Mouse (Mus musculus) CH12.LX (cell line): ENCODE data around the gene Pdilt. TPM values are rescaled to one million over a fixed set of nuclear protein-coding genes. Genes with fewer than 3 reads are reported as not detected.

ENCODE experiments used
- DNase-seq: peaks from one replicate; pipeline ENCODE4 v3.0.0-alpha.2; 2013; ENCODE audit errors: extremely low read depth
- H3K27ac ChIP-seq: 2 replicates; pipeline ENCODE4 v1.5.1; 2012; ENCODE audit warnings: low read depth, mild to moderate bottlenecking, control low read depth, moderate library complexity; ENCODE audit not compliant: insufficient read depth
- H3K27me3 ChIP-seq: replicated peaks from 2 replicates; pipeline ENCODE3; 2012; ENCODE audit warnings: inconsistent platforms
- H3K36me3 ChIP-seq, 2 experiments: replicated peaks in 1 of 2; 2 replicates each; pipeline versions ENCODE3 to v1.6.1; 2012; ENCODE audit warnings: inconsistent platforms in 1 of 2, low read length in 1 of 2, mild to moderate bottlenecking in 1 of 2, mixed read lengths in 1 of 2, moderate library complexity in 1 of 2; ENCODE audit not compliant: control insufficient read depth in 1 of 2, insufficient read depth in 1 of 2
- H3K4me1 ChIP-seq, 2 experiments: 2 replicates each; pipeline ENCODE4 v1.6.1; 2012; ENCODE audit warnings: inconsistent platforms in 1 of 2, moderate library complexity in 1 of 2; ENCODE audit not compliant: insufficient read depth in 2 of 2, control insufficient read depth in 1 of 2
- H3K4me2 ChIP-seq: 2 replicates; pipeline ENCODE4 v1.6.1; 2012; ENCODE audit warnings: low read depth, mild to moderate bottlenecking, control low read depth; ENCODE audit not compliant: poor library complexity, insufficient read depth, severe bottlenecking
- H3K4me3 ChIP-seq, 3 experiments: fragments of 150-350 bp in 1 of 3; sonication (generic) in 1 of 3; replicated peaks in 1 of 3; 2 replicates each; pipeline versions ENCODE3 to v1.5.1; 2011 to 2012; ENCODE audit warnings: low read depth in 2 of 3, low read length in 2 of 3, mild to moderate bottlenecking in 2 of 3, moderate library complexity in 2 of 3, control low read depth in 1 of 3, improper control_type of control experiment in 1 of 3, inconsistent platforms in 1 of 3, mixed read lengths in 1 of 3; ENCODE audit not compliant: poor library complexity in 1 of 3
- H3K79me2 ChIP-seq: replicated peaks from 2 replicates; pipeline ENCODE4 v1.6.1; 2012; ENCODE audit warnings: mild to moderate bottlenecking, moderate library complexity; ENCODE audit not compliant: control insufficient read depth, poor library complexity, insufficient read depth, severe bottlenecking; ENCODE audit errors: extremely low read depth
- H3K9ac ChIP-seq: 2 replicates; pipeline ENCODE4 v1.6.1; 2012; ENCODE audit warnings: low read depth, mild to moderate bottlenecking, control low read depth, moderate library complexity; ENCODE audit not compliant: insufficient read depth
- H3K9me3 ChIP-seq: replicated peaks from 2 replicates; pipeline ENCODE3; 2012; ENCODE audit warnings: low read length, inconsistent platforms, mixed read lengths
- BHLHE40 ChIP-seq: IDR thresholded peaks from 2 replicates; pipeline ENCODE4 v1.6.1; 2011; ENCODE audit warnings: mild to moderate bottlenecking, low read depth, low read length, improper control_type of control experiment
- CTCF ChIP-seq, 2 experiments: IDR thresholded peaks in 1 of 2; conservative IDR thresholded peaks in 1 of 2; 2 replicates each; pipeline ENCODE4 v1.5.1; 2011 to 2012; ENCODE audit warnings: low read depth in 2 of 2, low read length in 2 of 2, improper control_type of control experiment in 1 of 2, inconsistent platforms in 1 of 2, mild to moderate bottlenecking in 1 of 2, moderate library complexity in 1 of 2
- E2F4 ChIP-seq: IDR thresholded peaks from 2 replicates; pipeline ENCODE4 v1.6.1; 2011; ENCODE audit warnings: low read depth, low read length, improper control_type of control experiment; ENCODE audit not compliant: insufficient replicate concordance
- EP300 ChIP-seq: IDR thresholded peaks from 2 replicates; pipeline ENCODE4 v1.6.1; 2011; ENCODE audit warnings: low read length, improper control_type of control experiment
- ETS1 ChIP-seq: conservative IDR thresholded peaks from 2 replicates; pipeline ENCODE4 v1.6.1; 2012; ENCODE audit warnings: low read depth, mild to moderate bottlenecking, inconsistent platforms, low read length, improper control_type of control experiment, moderate library complexity
- HCFC1 ChIP-seq: IDR thresholded peaks from 2 replicates; pipeline ENCODE4 v1.6.1; 2012; ENCODE audit warnings: low read depth, mild to moderate bottlenecking, inconsistent platforms, low read length, improper control_type of control experiment
- IRF4 ChIP-seq: IDR thresholded peaks from 2 replicates; pipeline ENCODE4 v1.6.1; 2014; ENCODE audit warnings: low read depth, mild to moderate bottlenecking, inconsistent platforms, low read length, improper control_type of control experiment
- JUND ChIP-seq: conservative IDR thresholded peaks from 2 replicates; pipeline ENCODE4 v1.6.1; 2011; ENCODE audit warnings: low read depth, low read length, improper control_type of control experiment
- MAX ChIP-seq: IDR thresholded peaks from 2 replicates; pipeline ENCODE4 v1.6.1; 2011; ENCODE audit warnings: low read length, improper control_type of control experiment
- MAZ ChIP-seq: IDR thresholded peaks from 2 replicates; pipeline ENCODE4 v1.6.1; 2012; ENCODE audit warnings: low read depth, mild to moderate bottlenecking, inconsistent platforms, low read length, improper control_type of control experiment, moderate library complexity
- MEF2A ChIP-seq: IDR thresholded peaks from 2 replicates; pipeline ENCODE4 v1.6.1; 2014; ENCODE audit warnings: low read depth, mild to moderate bottlenecking, inconsistent platforms, low read length, improper control_type of control experiment, borderline replicate concordance
- NRF1 ChIP-seq: IDR thresholded peaks from 2 replicates; pipeline ENCODE4 v1.6.1; 2014; ENCODE audit warnings: low read depth, mild to moderate bottlenecking, inconsistent platforms, low read length, improper control_type of control experiment, moderate library complexity
- POLR2AphosphoS2 ChIP-seq: IDR thresholded peaks from 2 replicates; pipeline ENCODE4 v1.6.1; 2011; ENCODE audit warnings: low read depth, low read length, improper control_type of control experiment
- SIN3A ChIP-seq: IDR thresholded peaks from 2 replicates; pipeline ENCODE4 v1.6.1; 2012; ENCODE audit warnings: low read length, improper control_type of control experiment, inconsistent platforms
- TBP ChIP-seq: conservative IDR thresholded peaks from 2 replicates; pipeline ENCODE4 v1.6.1; 2011; ENCODE audit warnings: low read depth, low read length, improper control_type of control experiment
- UBTF ChIP-seq: IDR thresholded peaks from 2 replicates; pipeline ENCODE4 v1.6.1; 2012; ENCODE audit warnings: low read depth, mild to moderate bottlenecking, inconsistent platforms, low read length, improper control_type of control experiment, moderate library complexity
- USF2 ChIP-seq: conservative IDR thresholded peaks from 2 replicates; pipeline ENCODE4 v1.6.1; 2011; ENCODE audit warnings: low read depth, low read length, improper control_type of control experiment
- ZC3H11A ChIP-seq: IDR thresholded peaks from 2 replicates; pipeline ENCODE4 v1.6.1; 2012; ENCODE audit warnings: low read depth, mild to moderate bottlenecking, inconsistent platforms, low read length, improper control_type of control experiment
- ZMIZ1 ChIP-seq: IDR thresholded peaks from 2 replicates; pipeline ENCODE4 v1.6.1; 2012; ENCODE audit warnings: low read depth, mild to moderate bottlenecking, inconsistent platforms, low read length, improper control_type of control experiment
- ZNF384 ChIP-seq: IDR thresholded peaks from 2 replicates; pipeline ENCODE4 v1.6.1; 2012; ENCODE audit warnings: low read depth, low read length, improper control_type of control experiment, inconsistent platforms
- dilution Hi-C: fragments of 300-500 bp; cut with MboI; formaldehyde crosslinking; loops from 2 replicates; pipeline ENCODE4 v1.14.3; 2020; ENCODE audit warnings: low sequenced_read_pairs; ENCODE audit not compliant: extremely low pct_unique_long_range_greater_than_20kb, extremely low pct_ligation_motif_present
- in situ Hi-C: fragments of 300-500 bp; cut with MboI; formaldehyde crosslinking; loops from 3 replicates; pipeline ENCODE4 v1.14.3; 2019; ENCODE audit warnings: low sequenced_read_pairs, low pct_ligation_motif_present, low pct_unique_long_range_greater_than_20kb, mixed read lengths
- polyA plus RNA-seq: library from polyadenylated mRNA; unstranded; fragments of >175 nt; gene quantifications from 2 replicates; pipeline ENCODE4 v1.2.1, GENCODE M21; 2012; ENCODE audit warnings: low read depth; ENCODE audit not compliant: insufficient read length
- total RNA-seq, 2 experiments: library from RNA; depleted of rRNA; stranded (reverse); fragments of 300-350 nt in 1 of 2; fragments of >200 nt in 1 of 2; gene quantifications; 2 replicates each; pipeline ENCODE4 v1.2.3; 2012 to 2014

Gene Pdilt
- total and polyA plus RNA-seq, 3 experiments, result not detected

- H3K9me3 ChIP-seq, result no peaks in the 10 kb centered on the region
- H3K36me3 ChIP-seq, result no peaks in the 10 kb centered on the region
- peaks cover 6% of the 10 kb centered on the region for H3K27me3 ChIP-seq
- TF ChIP-seq SIN3A (no peak), NRF1 (no peak), ZC3H11A (no peak), MAX (no peak)
- TF ChIP-seq, all 38 proteins: peak for 0
- in situ Hi-C loops (no loop called here), dilution Hi-C loops (no loop called here)
- Histone ChIP-seq H3K9ac (no peak overlapping the region), H3K79me2 (no peaks in the 10 kb centered on the region), H3K27ac (no peak overlapping the region), H3K4me2 (no peak overlapping the region), H3K4me1 (peaks cover 0 to 22% of the 10 kb centered on the region in 2 experiments; a peak in 2 of 4 replicates), H3K4me3 (no peak overlapping the region)
- DNase-seq, result no peak
These were observed 3.2 kb upstream of the Pdilt start for GRCm38 (mm10) chr7:119526486-119526885.

GRCm38 (mm10) chr7:119525881-119526281 is 2.6 kb upstream of the Pdilt start:
- dilution Hi-C loops, result no loop called here
- H3K27ac ChIP-seq, result no peak overlapping the region
- no peaks in the 10 kb centered on the region for H3K36me3 ChIP-seq
- no peaks in the 10 kb centered on the region for H3K79me2 ChIP-seq
- TF ChIP-seq MAZ (no peak), E2F4 (no peak), JUND (no peak), USF2 (no peak), CTCF (conservative IDR thresholded peaks at IDR 0.05 in 1 of 2, IDR thresholded peaks at IDR 0.05 in 1 of 2; ENCODE audit: low read depth in 2 of 2, low read length in 2 of 2) (no peak), ZNF384 (no peak), BHLHE40 (no peak), ZMIZ1 (no peak), POLR2AphosphoS2 (no peak), MEF2A (no peak), HCFC1 (no peak), UBTF (no peak), EP300 (no peak), ETS1 (no peak), TBP (no peak), IRF4 (no peak)
- no peak overlapping the region for H3K4me3 ChIP-seq
- H3K9ac ChIP-seq, result no peak overlapping the region
- no peak overlapping the region for H3K4me2 ChIP-seq
- H3K27me3 ChIP-seq, result peaks cover 6% of the 10 kb centered on the region
- H3K9me3 ChIP-seq, result no peaks in the 10 kb centered on the region
- in situ Hi-C loops, result no loop called here
- peaks cover 0 to 22% of the 10 kb centered on the region in 2 experiments; a peak in 2 of 4 replicates for H3K4me1 ChIP-seq
- DNase-seq, result no peak
